Mouse (Mus musculus) cortical plate, adult 2 months (tissue): ENCODE results near the gene R3hdm2. TPM values are rescaled to one million over a fixed set of nuclear protein-coding genes. Genes with fewer than 3 reads are reported as not detected.

ENCODE experiments used
- H3K27ac ChIP-seq: fragments of 200-500 bp; 2 replicates; pipeline ENCODE4 v1.5.1; 2012; ENCODE audit warnings: low read length, control low read depth, inconsistent platforms; ENCODE audit not compliant: insufficient read depth
- H3K4me1 ChIP-seq: fragments of 200-500 bp; 2 replicates; pipeline ENCODE4 v1.6.1; 2011; ENCODE audit warnings: low read length; ENCODE audit not compliant: control insufficient read depth, insufficient read depth
- H3K4me3 ChIP-seq: fragments of 200-500 bp; 2 replicates; pipeline ENCODE4 v1.5.1; 2011; ENCODE audit warnings: mild to moderate bottlenecking, low read length, control low read depth; ENCODE audit not compliant: insufficient read depth
- CTCF ChIP-seq: fragments of 200-500 bp; IDR thresholded peaks from 2 replicates; pipeline ENCODE4 v1.5.1; 2011; ENCODE audit warnings: mild to moderate bottlenecking, control low read depth, low read length; ENCODE audit not compliant: insufficient read depth; ENCODE audit errors: extremely low read depth
- POLR2A ChIP-seq: fragments of 200-500 bp; IDR thresholded peaks from 2 replicates; pipeline ENCODE4 v1.6.1; 2011; ENCODE audit warnings: mild to moderate bottlenecking, low read length, control low read depth; ENCODE audit not compliant: insufficient read depth; ENCODE audit errors: extremely low read depth
- polyA plus RNA-seq: library from polyadenylated mRNA; depleted of rRNA; stranded (reverse); fragments of >200 nt; gene quantifications from 2 replicates; pipeline ENCODE4 v1.2.3, GENCODE M21; 2012

The R3hdm2 gene
- polyA plus RNA-seq, 1 experiment, result 185 TPM

DNA sequence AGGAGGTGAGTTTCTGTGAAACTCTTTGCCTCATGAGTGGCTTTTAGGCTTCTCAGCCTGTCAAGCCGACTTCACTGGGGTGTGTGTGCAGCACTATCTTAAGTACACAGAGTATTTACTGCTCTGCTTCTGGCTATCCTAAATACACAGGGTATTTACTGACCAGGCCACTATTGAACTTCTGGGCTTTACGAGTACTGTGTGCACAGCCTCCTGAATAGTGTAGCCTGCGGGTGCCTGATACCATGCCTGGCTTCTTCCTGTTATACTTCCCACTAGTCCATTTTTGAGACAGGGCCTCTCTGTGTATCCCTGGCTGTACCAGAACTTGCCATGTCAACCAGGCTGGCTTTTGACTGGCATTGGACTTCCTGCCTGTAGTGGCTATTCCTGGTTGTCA lies 2.4 kb upstream of the R3hdm2 start:
- Histone ChIP-seq H3K27ac (no peak overlapping the region), H3K4me3 (no peak overlapping the region), H3K4me1 (peaks cover 3% of the 10 kb centered on the region; the same call in 1 of the 2 replicates)
- TF ChIP-seq POLR2A, result no peak
- no peak for TF ChIP-seq CTCF

DNA sequence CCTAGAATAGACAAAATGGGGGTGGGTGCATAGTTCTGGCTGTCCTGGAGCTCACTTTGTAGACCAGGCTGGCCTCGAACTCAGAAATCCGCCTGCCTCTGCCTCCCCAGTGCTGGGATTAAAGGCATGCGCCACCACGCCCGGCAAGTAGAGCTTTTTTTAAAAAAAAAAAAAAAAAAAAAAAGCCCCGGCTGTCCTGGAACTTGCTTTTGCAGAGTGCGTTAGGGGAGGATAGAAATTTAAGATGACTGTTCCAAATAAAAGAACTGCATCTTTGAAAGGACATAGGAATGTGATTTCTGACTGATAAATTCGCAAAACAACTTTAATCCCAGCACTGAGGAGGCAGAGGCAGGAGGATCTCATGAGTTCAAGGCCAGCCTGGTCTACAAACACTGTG lies 473 bp upstream of the R3hdm2 start:
- H3K4me3 ChIP-seq, result peak overlapping the region; percentile 94
- no peak overlapping the region for H3K27ac ChIP-seq
- peaks cover 4% of the 10 kb centered on the region for H3K4me1 ChIP-seq
- TF ChIP-seq POLR2A (no peak), CTCF (no peak)

DNA sequence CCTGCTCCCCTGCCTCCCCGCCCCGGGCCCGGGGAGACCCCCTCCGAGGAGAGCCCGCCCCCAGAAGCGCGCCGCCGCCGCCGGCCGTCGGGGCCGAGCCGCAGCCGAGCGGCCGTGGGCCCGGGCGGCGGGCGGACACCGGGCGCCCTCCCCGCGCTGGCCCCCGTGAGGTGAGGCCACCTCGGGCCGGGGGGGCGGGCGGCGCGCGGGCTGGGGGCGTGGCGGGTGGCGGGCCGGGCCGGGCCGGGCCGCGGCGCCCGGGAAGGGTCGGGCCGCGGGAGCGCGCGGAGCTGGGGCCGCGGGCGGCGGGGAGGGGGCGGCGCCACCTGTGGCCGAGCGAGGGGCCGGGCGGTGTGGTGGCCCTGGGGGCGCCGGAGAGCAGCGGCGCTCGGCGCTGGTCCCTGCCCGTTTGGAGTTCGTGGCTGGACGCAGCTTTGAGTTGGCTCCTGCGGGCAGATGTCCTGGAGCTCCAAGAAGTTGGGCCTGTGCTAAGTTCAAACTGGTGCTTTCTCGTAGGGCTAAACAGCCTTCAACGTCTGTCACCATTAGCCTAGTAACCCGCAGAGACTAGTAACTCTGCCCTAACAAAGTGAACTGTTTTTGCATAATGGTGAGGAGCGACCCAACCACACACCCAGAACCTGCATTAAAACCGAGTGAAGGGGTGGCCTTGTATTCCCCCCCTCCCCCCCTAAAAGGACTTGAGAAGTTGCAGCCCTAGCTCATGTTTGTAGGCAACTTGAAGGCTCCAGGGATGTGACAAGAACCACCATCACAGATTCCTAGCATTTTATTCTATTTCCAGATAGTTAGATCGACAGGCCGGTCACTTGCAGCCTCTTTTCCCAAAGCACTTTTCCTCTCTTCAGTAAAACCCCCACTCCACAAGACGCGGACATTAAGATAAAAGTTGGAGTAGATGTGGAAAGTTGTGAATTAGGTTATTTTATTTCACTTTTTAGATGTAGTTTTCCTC lies 928 bp downstream of the R3hdm2 start:
- TF ChIP-seq POLR2A (no peak), CTCF (no peak)
- H3K27ac ChIP-seq, result no peak overlapping the region

DNA sequence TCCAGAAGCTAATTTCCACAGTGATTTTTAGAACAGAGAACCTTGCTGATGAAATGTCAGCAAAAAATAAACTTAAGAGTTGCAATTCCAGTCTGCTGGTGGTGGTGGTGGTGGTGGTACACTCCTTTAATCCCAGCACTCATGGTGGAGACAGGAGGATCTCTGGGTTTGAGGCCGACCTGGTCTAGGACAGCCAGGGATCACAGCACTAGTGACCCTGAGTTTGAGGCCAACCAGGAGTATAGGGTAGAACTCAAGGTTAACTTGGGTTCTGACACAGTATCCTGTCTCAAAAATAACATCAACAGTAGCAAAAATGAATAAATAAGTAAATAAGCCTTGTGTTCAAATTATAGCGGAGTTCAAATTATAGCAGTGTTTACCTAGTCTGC lies 1.6 kb downstream of the R3hdm2 start:
- TF ChIP-seq POLR2A (no peak), CTCF (no peak)
- Histone ChIP-seq H3K4me1 (peaks cover 7% of the 10 kb centered on the region), H3K4me3 (peak overlapping the region; percentile 94; the same call in 1 of the 2 replicates), H3K27ac (no peak overlapping the region)

More for the DNA sequence above, 928 bp downstream of the R3hdm2 start:
- H3K4me3 ChIP-seq, result peak overlapping the region; percentile 94
- H3K4me1 ChIP-seq, result peaks cover 7% of the 10 kb centered on the region

DNA sequence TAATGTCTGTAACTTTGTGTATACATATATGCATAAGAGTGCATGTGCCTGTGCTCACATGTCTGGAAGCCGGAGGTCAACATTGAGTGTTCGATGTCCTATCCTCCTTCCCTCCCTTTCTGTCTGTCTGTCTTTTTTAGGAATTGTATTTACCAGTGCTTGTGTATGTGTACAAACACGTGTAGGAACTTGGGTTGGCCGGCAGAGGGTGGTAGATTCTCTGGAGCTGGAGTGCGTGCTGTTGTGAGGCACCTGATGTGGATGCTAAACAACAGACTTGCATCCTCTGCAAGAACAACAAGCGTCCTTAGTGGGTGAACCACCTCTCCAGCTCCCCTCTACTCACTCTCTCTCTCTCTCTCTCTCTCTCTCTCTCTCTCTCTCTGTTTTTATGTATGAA lies 11.6 kb downstream of the R3hdm2 start:
- Histone ChIP-seq H3K27ac (no peak overlapping the region), H3K4me1 (no peaks in the 10 kb centered on the region; the same call in 1 of the 2 replicates), H3K4me3 (no peak overlapping the region)
- TF ChIP-seq CTCF (no peak), POLR2A (no peak)

DNA sequence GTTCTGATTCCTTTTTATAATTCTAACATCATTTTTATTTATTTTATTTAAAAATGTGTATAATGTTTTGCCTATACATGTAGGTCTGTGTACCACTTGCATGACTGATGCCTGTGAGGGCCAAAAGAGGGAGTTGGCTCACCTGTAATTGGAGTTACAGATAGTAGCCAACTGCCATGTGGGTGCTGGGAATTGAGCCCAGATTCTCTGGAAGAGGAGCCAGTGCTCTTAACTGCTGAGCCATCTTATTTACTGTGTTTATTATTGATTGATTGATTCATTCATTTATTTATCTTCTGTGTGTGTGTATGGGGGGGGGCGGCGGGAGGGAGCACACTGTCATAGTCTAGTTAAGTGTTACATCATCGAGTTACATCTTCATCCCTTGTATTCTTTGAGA lies 24.6 kb downstream of the R3hdm2 start:
- no peaks in the 10 kb centered on the region for H3K4me1 ChIP-seq
- no peak overlapping the region for H3K4me3 ChIP-seq
- no peak for TF ChIP-seq CTCF
- no peak for TF ChIP-seq POLR2A
- H3K27ac ChIP-seq, result no peak overlapping the region

DNA sequence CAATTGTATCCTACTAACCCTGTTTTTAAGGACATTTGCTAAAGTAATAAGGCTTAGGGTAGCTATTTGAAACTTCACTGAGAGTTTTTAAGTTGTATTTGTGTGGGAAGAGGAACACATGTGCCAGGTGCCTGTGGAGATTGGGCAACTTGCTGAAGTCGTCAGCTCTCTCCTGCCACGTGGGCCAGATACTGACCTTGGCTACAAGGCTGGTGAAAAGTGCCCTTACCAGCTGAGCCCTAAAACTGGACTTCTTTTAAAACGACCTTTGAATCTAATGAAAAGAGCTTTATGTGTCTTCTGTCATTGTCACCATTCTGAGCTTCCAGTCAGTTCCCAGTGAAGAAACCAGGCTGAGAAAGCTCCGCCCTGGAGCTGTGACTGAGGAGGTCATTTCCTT lies 27.3 kb downstream of the R3hdm2 start:
- H3K27ac ChIP-seq, result no peak overlapping the region
- no peak overlapping the region for H3K4me3 ChIP-seq
- TF ChIP-seq CTCF, result no peak
- no peak for TF ChIP-seq POLR2A
- peaks cover 2% of the 10 kb centered on the region; the same call in 1 of the 2 replicates for H3K4me1 ChIP-seq

DNA sequence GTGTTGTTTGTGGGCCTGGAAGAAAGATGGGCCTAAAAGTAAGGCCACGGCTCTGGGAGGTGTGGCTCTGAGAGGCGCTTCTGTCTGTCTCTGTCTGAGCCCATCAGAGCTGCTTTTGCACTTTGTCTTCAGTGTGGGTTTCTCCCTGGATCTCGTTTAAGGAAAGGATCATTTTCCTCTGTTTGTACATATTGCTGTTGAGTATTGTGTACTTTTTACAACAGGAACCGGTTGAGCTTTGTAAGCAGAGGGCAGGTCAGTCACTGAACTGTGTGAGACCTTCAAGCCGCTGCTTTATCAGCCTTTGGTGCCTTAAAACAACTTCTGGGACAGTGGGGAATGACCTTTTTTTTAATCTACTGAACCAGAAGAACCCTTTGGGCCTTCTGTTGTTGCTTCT lies 32.0 kb downstream of the R3hdm2 start:
- H3K4me3 ChIP-seq, result no peak overlapping the region
- TF ChIP-seq POLR2A (no peak), CTCF (no peak)
- no peak overlapping the region for H3K27ac ChIP-seq
- H3K4me1 ChIP-seq, result peaks cover 2% of the 10 kb centered on the region; the same call in 1 of the 2 replicates

DNA sequence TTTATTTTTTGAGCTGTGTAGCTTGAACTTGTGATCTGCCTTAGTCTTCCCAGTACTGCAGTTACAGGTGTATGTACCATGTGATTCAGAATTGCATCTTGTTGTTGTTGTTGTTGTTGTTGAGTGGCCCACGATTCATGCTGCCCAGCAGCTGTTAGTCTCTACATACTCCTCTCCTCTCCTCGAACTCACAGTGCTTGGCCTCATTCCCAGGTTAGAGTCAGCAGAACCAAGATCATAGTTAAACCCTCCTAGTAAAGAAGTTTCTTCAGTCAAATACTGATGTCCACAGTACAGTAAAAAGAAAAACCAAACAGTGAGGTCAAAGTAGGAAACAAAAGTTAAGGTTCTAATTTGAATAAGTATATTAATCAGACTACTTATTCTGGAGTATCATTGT lies 32.6 kb downstream of the R3hdm2 start:
- H3K27ac ChIP-seq, result no peak overlapping the region
- no peak overlapping the region for H3K4me3 ChIP-seq
- peaks cover 2% of the 10 kb centered on the region; the same call in 1 of the 2 replicates for H3K4me1 ChIP-seq
- TF ChIP-seq POLR2A (no peak), CTCF (no peak)

DNA sequence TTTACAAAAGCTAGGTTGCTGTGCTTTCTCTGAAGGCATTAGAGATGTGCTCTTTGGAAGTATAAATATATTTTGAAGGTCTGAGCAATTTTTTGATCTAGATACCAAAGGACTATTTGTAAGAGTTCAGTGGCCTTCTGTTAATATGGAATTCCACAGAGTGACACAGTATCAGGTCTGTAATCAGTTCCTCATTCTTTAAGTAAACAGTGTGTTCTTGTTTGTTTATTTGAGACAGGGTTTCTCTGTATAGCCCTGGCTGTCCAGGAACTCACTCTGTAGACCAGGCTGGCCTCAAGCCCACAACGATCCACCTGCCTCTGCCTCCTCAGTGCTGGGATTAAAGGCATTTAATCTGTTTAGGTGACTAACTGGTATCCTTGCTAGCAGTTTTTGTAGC lies 33.5 kb downstream of the R3hdm2 start:
- Histone ChIP-seq H3K4me1 (peaks cover 2% of the 10 kb centered on the region; the same call in 1 of the 2 replicates), H3K4me3 (no peak overlapping the region), H3K27ac (no peak overlapping the region)
- TF ChIP-seq POLR2A (no peak), CTCF (no peak)
